Mouse (Mus musculus) liver, adult 2 months (tissue): ENCODE results near the gene Odf2.

ENCODE experiments used
- CTCF ChIP-seq: fragments of 200-500 bp; IDR thresholded peaks from 2 replicates; pipeline ENCODE4 v1.5.1; 2011; ENCODE audit warnings: low read depth, low read length, control low read depth
- POLR2A ChIP-seq: fragments of 200-500 bp; IDR thresholded peaks from 2 replicates; pipeline ENCODE4 v1.6.1; 2011; ENCODE audit warnings: low read length, control low read depth; ENCODE audit not compliant: insufficient read depth; ENCODE audit errors: extremely low read depth

GRCm38 (mm10) chr2:29931194-29931593, 42.2 kb downstream of the Odf2 start:
- no peak for TF ChIP-seq CTCF
- no peak for TF ChIP-seq POLR2A
